Mouse (Mus musculus): ENCODE results near the gene Maff.

Maff gene

DNA sequence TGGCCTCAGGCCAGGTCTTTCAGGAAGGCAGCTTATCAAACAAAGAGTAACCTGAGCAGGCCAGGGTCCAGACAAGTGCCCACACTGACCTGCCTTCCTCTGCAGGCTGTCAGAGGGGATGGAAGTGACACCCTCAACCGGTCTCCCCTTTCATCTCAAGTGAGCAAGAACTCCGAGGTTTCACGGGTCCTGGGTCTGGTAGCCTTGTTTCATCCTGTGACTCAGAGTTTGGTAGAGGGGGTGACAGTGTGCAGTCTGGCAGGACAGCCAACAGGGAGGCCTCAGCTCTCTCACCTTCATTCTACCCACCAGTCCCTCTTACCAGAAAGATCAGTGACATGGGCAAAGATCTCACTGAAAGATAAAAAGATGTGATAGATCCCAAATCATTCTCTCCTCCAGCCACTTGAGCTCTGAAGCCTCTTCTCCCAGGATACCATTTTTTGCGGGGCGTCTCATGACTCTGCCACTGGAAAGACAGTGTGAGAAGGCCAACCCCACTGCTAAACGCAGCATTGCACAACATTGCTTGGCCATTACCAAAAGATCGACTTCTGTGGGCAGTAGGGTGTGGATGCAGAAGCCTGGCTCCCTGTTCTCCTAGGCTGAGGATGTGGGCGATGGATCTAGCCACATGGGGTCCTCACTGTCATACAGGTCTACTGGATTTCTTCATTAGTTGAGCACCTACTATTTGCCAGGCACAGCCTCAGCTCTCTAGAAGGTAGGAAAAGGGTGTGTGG is at the start of gene Maff:
Gene Maff, plus strand, starts transcription at position 571 of the 743 bp plus-strand sequence.
- DNase-seq (ENCODE audit: low spot score in 2 of 2): no peak

DNA sequence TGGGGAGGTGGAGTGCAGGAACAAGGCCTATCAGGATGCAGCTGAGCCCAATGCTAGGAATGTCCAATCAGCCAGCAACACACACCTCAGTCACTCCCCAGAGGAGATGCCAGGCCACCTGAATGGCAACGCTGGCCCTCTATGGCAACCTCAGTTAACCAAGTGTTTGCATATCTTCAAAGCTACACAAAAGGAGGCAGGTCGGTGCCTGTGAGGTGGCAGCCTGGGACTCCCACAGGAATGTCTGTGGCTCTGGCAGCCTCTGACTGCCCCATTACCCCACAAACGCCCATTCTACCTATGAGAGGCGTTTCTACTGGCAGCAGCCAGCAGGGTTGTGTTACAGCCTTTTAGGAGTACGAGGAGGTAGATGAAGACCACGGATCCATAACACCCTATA is 47.9 kb upstream of the Maff start:
- DNase-seq (ENCODE audit: low spot score in 2 of 2): no peak

DNA sequence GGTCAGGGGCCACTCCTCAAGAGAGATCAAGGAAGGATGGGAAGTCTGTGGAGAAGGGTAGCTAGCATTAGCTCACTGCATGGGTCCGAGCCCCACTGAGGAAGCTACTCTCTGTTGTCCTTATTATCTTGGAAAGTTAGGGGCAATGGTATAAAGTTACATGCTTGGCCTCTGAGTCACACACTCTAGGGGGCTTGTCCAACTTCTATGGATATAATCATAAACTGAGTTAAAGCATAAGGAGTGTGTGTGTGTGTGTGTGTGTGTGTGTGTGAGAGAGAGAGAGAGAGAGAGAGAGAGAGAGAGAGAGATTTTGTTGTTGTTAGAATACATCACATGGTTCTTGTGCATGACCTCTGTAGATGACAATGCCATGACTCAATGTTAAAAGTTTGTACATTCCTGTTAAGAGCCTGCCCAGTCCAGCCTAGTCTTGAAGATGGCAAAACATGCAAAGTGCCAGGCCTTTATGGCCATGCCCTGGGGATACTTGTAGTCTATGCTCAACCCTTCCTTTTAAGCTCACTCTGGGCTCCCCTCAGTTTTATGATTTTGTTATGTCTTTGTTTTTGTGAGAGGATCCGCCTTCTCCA is 46.8 kb upstream of the Maff start:
- DNase-seq (ENCODE audit: low spot score in 2 of 2): no peak

DNA sequence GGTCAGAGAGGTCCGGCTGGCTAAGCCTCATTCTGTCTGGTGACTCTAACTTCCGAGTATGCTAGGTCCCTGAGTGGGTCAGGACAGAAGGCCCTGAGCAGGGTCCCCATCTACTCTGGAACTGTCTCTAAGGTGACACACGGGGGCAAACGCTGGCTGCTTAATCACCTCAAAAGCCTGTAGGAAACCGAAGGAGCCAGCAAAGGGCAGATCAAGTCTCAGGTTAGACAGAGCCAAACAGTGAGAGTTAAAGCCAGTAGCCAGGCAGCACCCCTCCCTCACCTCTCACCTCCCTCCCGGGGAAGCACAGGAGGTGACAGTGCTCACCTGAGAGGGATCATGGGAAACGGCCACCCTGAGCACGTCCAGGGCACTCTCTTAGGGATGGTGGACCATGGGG is 42.7 kb upstream of the Maff start:
- no peak for DNase-seq (ENCODE audit: low spot score in 2 of 2)

DNA sequence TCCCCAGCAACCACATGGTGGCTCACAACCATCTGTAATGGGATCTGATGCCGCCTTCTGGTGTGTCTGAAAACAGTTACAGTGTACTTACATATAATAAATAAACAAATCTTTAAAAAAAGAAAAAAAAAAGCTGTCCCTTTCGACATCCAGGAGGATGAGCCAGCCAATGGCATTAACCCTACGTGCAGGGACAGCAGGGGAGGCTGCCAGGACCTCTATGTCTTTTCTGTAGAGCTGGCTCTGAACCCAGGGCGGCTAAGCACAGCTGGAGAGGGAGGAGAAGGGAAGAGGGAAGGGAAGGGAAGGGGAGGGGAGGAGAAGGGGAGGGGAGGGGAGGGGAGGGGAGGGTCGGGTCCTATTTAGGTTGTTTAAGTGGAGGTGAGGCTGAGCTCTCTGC is 41.6 kb upstream of the Maff start:
- no peak for DNase-seq (ENCODE audit: low spot score in 2 of 2)

DNA sequence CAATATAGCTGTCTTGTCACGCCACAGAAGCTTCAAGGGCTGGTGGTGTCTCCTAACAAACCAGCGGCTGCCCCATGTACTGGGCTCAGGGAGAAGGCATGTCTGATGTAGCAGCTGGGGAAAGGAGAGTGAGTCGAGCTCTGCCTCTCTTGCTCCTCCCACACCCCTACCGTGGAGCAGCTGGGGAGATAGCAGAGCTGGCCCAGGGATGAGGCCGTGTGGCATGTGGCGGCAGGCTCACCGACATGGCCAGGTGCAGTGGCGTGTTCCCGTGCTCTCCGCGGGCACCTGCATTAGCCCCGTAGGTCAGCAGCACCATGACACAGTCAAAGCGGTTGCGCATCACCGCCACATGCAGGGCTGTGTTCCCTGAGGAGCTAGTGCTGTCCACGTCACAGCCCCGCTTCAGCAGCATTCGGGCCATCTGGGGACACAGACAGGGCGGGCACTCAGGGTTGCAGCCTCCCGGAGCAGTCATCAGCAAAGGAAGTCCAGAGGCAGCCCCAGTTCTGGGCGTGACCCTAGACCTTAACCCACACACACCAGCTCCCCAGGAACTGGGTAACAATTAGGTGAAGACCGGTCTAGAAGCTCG is 40.3 kb upstream of the Maff start:
- no peak for DNase-seq (ENCODE audit: low spot score in 2 of 2)

DNA sequence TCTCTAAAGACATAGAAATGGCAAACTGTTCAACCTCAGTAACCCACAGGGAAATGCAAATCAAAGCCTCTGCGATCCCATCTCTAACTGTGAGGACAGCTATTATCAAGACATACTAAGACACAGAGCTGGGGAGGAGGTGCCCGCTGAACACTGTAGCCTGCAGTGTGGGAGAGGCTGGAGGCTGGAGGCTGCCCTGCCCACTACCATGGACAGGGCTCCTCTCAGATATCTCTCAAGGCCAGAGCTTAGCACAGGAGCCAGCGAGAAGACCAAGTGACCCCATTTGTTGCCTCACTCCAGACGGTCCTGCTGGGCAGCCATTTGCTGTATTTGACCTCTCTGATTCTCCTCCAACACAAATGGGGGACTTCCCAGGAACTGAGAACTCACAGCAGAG is 38.6 kb upstream of the Maff start:
- DNase-seq (ENCODE audit: low spot score in 2 of 2): no peak

DNA sequence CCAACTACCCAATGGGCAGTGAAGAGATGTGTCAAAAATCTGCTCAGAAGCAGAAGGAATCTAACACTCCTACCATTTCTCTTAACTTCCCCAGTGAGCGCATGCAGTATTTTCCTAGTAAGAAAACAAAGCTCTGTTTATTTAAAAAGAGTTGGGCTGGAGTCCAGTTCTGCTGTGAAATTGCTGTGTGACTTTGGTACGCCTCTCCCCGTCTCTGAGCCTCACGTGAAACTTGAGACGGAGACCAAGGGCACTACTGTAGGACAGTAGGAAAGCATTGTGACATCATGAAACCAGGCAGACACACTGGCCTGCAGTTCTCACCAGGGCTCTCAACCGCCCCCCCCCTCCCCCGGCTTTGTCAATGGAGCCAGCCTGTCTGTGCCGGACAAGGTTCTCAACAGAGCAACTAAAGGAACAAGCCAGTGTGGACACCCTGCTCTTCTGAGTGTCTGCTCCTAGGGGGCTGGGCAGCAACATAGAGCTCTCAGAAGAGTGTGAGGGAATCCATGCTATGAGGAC is 32.5 kb upstream of the Maff start:
- no peak for DNase-seq (ENCODE audit: low spot score in 2 of 2)

DNA sequence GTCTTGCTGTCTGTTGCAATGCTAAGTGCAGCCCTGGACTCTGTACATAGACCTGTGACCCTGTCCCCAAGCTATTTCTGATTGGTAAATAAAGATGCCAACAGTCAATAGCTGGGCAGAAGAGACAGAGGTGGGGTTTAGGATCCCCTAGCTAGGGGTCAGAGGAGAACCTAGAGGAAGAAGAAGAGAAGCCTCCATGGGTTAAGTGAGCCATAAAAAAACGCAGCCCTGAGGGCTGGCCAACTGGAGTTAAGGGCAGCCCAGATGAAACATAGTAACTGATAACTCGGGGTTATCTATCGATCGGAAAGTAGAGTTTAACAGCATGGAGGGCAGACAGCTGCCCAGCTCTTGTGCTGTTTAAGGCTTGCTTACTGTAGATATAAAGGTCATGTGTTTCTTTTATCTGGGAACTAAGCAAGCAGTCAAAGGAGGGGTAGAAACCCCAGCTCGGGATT is 24.7 kb upstream of the Maff start:
- no peak for DNase-seq (ENCODE audit: low spot score in 2 of 2)

DNA sequence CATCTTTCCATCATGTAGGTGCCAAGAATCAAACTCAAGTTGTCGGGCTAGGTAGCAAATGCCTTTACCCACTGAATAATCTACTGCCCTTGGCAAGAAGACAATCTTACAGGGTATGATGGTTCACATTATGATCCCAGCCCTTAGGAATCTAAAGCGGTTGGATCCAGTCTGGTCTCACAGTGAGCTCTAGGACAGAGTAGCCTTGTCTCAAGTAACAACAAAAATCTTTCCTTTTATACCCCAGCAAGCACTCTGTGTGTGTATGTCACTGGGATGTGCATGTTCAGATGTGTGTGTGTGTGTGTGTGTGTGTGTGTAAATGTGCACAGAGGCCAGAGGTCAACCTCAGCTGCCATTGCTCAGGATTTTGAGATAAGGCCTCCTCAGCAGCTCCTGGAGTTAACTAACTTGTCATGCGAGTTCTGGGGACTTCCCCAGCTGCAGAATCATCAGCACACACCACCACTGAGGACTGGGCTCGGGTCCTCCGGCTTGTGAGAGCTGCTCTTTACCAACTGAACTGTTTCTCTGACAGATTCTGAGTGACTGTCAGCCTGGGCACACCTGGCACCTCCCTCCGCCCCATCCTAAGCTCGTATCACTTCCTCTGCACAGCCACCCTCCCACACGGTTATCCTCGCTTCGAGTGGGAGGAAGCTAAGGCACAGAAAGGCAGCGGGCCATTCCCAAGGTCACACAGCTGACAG is 24.0 kb upstream of the Maff start:
- DNase-seq (ENCODE audit: low spot score in 2 of 2): no peak

DNA sequence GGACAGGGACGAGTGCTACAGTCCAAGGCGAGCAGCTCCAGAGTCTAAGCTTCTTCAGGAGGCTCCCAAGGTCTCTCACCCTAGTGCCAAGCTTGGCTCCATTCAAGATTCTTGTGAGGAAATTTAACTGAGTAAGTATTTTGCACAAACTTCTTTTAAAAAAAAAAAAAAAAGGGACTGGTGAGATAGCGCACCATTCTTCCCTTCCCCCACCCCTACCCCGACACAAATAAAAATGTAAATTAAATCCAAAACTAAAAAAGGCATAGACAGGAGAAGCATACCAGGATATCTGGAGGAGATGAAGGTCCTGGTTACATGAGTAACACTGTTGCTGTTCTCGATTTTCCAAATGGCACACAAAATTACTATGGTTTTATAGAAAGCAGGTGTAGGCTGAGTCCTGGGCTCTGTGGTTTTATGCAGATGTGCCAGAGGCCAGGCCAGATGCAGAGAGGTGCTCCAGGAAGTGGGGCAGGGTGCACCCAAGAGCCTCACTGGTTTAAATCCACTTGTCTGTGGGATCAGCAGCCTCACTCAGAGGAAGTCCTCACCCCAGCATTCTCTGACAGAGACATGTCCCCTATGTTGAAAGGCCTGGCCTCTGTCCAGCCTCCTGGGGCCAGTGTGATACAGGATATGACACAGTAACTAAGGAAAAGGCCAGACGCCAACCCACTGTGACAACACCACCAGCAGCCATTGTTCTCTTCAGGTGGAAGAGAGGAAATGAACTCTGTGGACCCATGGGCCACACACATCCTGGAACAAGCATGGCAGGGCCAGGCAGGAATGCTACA is 23.2 kb upstream of the Maff start:
- DNase-seq (ENCODE audit: low spot score in 2 of 2): no peak

DNA sequence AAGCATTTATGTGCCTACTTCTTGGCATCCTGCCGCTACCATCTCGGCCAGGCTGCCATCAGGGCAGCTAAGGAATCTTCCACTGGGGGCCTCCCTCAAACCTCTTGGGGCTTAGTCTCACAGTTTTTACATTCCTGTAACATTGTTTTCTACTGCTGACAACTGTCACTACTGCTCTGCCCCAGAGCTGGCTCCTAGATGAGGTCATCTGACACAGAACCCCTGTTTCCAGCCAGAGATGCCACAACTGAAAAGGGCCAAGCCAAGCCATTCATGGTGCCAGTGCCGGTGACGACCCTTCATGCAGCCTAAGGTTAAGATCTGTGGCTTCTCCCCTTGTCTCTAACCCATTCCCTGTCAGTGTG is 22.6 kb upstream of the Maff start:
- DNase-seq (ENCODE audit: low spot score in 2 of 2): no peak

DNA sequence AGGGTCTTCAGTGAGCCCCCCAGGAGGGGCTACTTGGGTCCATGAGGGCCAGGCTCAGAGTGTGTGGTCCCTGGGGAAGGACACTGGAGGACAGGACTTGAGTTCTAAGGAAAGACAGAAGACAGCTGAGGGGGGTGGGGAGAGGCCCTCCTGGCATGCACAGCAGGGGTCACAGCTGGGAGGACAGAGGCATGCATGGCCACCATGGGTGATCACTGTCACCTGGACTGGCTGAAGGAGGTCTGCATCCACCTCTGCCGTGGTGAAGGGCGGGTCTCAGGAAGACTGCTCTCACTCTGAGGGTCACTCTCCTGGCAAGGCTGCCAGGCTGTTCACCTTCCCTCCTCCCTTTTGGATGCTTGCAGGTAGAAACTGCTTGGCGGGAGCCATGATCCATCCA is 22.0 kb upstream of the Maff start:
- no peak for DNase-seq (ENCODE audit: low spot score in 2 of 2)

DNA sequence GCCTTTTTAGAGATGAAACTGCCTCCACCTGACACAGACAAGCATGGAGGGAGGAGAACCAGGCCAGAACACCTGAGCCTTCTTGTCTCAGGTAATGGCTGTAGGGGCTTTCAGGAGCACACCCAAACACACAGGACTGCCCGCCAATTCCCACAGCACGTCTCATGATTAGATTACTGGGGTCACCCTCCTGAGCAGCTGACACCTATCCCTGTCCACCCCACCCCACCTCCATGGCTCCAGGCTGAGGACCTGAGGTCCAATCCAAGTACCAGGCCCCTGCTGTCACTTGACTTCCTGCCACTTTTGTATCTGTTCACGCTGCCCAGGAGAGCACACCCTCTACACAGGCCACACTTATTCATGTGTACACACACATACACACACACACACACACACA is 20.7 kb upstream of the Maff start:
- DNase-seq (ENCODE audit: low spot score in 2 of 2): no peak

DNA sequence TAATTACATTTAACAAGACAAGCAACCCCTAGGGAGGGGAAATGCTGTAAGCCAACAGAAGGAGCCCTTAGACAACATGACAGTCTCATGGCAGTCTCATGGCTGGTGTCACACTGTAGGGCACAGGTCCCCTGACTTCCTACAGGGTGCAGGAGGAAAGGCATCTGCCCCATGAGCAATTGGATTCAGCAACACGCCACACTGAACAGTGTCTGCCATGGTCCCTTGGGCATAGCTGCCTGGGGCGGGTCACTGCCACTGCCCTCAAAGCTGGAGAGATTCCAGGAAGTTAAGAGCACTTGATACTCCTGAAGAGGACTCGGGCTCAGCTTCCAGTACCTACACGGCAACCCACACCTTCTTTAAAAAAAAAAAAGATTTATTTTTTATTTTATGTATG is 20.2 kb upstream of the Maff start:
- DNase-seq (ENCODE audit: low spot score in 2 of 2): no peak

DNA sequence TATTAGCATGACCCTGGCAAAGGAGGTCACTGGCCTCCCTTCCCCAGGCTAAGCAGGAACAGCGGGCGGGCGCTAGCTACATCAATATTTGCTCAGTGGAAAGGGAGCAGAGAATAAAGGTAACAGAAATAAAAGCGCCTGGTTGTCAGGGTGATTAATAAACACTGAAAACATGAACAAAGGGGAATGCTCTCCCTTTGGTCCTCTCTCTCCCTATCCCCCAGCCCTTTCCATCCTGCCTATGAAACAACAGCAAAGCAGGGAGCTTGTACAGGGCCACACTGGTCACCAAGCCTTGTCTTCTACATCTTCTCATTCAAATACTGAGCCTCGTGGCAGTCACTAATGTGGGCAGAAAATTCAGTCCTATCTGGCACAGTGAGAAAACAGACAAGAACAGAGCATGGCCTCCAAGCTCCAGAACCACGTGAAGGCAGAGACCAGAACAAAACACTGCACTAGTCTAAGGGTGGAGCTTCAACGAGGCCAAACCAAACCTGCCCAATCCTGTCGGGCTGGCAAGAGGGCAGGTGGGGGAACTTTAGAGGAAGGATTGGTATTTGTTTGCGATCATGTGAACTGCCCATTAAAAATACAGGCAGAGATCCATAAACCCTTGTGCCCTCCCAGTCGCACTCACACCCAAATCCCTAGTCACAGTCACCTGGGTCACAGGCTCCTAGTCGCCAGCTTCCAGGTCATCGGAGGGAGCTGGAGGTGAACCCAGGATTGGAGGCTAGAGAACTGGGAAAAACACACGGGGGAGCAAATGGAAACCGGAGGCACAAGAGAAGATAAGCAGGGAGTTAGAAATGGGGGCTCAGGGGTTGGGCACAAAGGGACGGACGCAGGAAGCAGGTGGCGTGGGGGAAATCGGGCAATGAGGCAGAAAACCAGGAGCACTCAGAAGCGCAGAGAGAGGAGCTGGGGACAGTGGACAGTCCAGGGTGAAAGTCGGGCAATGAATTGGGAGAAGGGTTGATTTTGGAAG is 19.2 kb upstream of the Maff start:
- DNase-seq (ENCODE audit: low spot score in 2 of 2): no peak

DNA sequence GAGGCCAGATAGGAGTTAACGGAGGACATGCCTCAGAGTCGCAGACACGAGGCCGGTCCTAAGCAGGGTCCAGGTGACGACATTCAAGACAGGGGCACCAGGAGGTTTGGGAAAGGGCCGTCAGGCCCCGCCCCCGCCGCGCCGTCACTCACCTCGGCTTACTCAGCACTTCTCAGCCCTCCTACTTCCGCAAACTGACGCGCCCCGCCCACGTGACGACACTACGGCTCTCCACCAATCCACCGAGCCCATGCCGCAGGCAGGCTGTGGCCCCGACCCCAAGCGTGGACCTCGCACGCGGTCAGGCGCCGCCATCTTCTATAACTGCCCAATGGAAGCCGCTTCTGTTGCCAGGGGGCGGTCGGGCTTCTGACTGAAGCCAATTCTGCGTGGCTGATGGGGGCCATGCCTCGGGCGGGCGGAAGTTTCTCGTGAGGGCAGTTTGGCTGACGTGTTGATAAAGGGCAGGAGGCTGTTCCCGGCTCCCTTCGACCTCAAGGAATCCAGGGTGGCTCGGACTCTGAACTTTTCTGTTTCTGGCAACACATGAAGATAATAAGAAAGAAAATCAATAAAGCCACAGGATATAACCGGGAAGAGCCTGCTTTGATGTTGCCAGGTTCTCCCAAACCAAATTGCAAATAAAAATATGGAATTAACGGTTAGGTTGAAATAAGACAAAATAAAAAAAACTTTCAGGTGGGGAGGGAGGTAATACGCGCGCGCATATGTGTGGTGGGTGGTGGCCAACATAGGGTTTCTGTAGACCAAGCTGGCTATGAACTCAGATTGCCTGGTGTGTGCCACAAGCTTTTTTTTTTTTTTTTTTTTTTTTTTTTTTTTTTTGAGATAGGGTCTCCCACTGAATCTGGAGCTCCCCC is 18.1 kb upstream of the Maff start, which contains the start of gene Pla2g6:
Gene Pla2g6, minus strand, starts transcription at position 333 of the 881 bp plus-strand sequence.
- peak; percentile 93 to 97 for DNase-seq (ENCODE audit: low spot score in 2 of 2)

DNA sequence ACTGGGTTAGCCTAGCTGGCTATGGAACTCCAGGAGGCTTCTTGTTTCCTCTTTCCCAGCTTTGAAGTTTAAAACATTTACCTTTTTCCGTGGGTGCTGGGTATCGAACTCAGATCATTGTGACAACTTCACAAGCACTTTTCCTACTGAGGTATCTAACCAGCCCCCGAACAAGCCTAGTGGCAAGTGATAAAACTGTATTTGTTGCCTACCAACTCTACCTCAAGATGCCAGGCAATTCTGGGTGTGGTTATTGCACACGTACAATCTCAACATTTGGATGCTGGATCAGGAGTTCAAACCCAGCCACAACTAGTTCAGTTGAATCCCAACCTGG is 17.5 kb upstream of the Maff start:
- DNase-seq (ENCODE audit: low spot score in 2 of 2): no peak

DNA sequence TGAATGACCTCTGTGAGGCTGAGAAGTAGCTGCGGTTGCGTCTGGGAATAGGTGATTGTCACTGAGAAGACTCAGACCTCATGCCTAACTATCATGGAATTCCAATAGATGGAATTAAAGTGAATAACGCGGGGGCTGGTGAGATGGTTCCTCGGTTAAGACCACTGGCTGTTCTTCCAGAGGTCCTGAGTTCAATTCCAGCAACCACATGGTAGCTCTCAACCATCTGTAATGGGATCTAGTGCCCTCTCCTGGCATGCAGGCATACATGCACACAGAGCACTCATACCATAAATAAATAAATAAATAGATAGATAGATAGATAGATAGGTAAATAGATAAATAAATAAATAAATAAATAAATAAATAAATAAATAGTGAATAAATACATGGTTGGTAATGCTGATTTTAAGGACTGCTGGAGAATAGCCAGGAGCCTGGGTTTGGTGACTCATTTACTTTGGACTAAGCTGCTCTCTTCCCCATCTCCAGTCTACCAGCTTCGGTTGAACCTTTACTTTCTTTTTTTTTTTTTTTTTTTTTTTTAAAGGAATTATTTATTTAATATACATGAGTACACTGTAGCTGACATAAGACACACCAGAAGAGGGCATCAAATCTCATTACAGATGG is 17.0 kb upstream of the Maff start:
- DNase-seq (ENCODE audit: low spot score in 2 of 2): no peak

Data from frontal cortex, postnatal 25 days (tissue).